Mouse (Mus musculus) hematopoietic multipotent progenitor cell, adult 10-12 weeks (in vitro differentiated cells): Measurements from ENCODE around the gene Exo1. TPM values are rescaled to one million over a fixed set of nuclear protein-coding genes. Genes with fewer than 3 reads are reported as not detected.

Experiments used
- polyA plus RNA-seq: library from polyadenylated mRNA; stranded (reverse); fragments of >175 nt; gene quantifications from 2 replicates; pipeline ENCODE4 v1.2.3, GENCODE M21; 2012; ENCODE audit warnings: low replicate concordance

The Exo1 gene
- polyA plus RNA-seq: 0.16 and 0.54 TPM in 2 replicates

GRCm38 (mm10) chr1:175880453-175881296, at the start of gene Exo1:
Gene Exo1 (plus strand): TSS chr1:175880581.

GRCm38 (mm10) chr1:175920029-175920428, 39.6 kb downstream of the Exo1 start, which contains the start of gene Gm38100:
Gene Gm38100 (plus strand): TSS chr1:175920329.

Other genes with a start within 250 kb of the Exo1 start
- 1.0 and 3.4 TPM in 2 replicates for gene Opn3, start 187.8 kb upstream of the Exo1 start, polyA plus RNA-seq
- gene Chml, start 187.7 kb upstream of the Exo1 start, polyA plus RNA-seq: 14.5 and 36.3 TPM in 2 replicates
- gene Wdr64, start 182.0 kb upstream of the Exo1 start, polyA plus RNA-seq: not detected in 2 replicates
- gene Gm38100, start 39.7 kb downstream of the Exo1 start, polyA plus RNA-seq: not detected in 2 replicates
- gene Rbm8a2, start 98.5 kb downstream of the Exo1 start, polyA plus RNA-seq: not detected in 2 replicates